Mouse (Mus musculus) embryonic stem cell, embryonic (primary cell): ENCODE results near the gene Dcp1b.
"Not testable (repeated sequence)": the region's sequence is repeated elsewhere in the genome, so short reads cannot be mapped to it uniquely, and the experiment has no call there.

Source experiments
- CTCF ChIA-PET, 4 experiments: fragments of 300-600 bp in 2 of 4; fragments of 350-600 bp in 2 of 4; sonication (Branson Sonifier 250); formaldehyde crosslinking; loops; one replicate each; lab custom pipeline; 2022; ENCODE audit warnings: inconsistent platforms in 2 of 4; lab: Charles Lee
- POLR2A ChIA-PET, 4 experiments: fragments of 300-600 bp in 2 of 4; fragments of 350-600 bp in 2 of 4; sonication (Branson Sonifier 250); formaldehyde crosslinking; loops; one replicate each; lab custom pipeline; 2022; ENCODE audit warnings: antibody characterized with exemption in 4 of 4, inconsistent platforms in 1 of 4; lab: Charles Lee

Gene Dcp1b

GRCm38 (mm10) chr6:119187631-119188030 lies 12.6 kb downstream of the Dcp1b start:
- ChIA-PET POLR2A (interaction anchor here in 1 of 4 experiments (1.9 kb wide), 1 partner anchor 9 kb away, joined by 4 read pairs; the partner anchor contains the start of gene Cacna1c), CTCF (interaction anchor here in 1 of 4 experiments (1.5 kb wide), 1 partner anchor 540 kb away, joined by 4 read pairs; no protein-coding TSS in a partner anchor)

GRCm38 (mm10) chr6:119191478-119191877 lies 16.4 kb downstream of the Dcp1b start:
- POLR2A ChIA-PET: interaction anchor here in 1 of 4 experiments (1.0 kb wide), 1 partner anchor 8 kb away, joined by 3 read pairs; no protein-coding TSS in a partner anchor
- CTCF ChIA-PET: no interaction called here

GRCm38 (mm10) chr6:119193571-119194154 lies 18.6 kb downstream of the Dcp1b start:
- ChIA-PET POLR2A (interaction anchor here in 3 of 4 experiments (0.7 to 2.7 kb wide), 3 partner anchors 11 to 222 kb away, joined by 3 to 9 read pairs (median 4); partner anchors contain the start of gene Dcp1b (in 1 of the 3)), CTCF (no interaction called here)

- ChIA-PET POLR2A (interaction anchor here in 3 of 4 experiments (0.7 to 2.7 kb wide), 5 partner anchors 11 to 774 kb away, joined by 3 to 9 read pairs (median 4); partner anchors contain the start of gene Dcp1b (in 1 of the 3)), CTCF (no interaction called here)
Measured at GRCm38 (mm10) chr6:119194161-119194560, 19.1 kb downstream of the Dcp1b start.

- ChIA-PET POLR2A (interaction anchor here in 3 of 4 experiments (0.7 to 2.7 kb wide), 5 partner anchors 12 to 775 kb away, joined by 3 to 9 read pairs (median 4); partner anchors contain the start of gene Dcp1b (in 1 of the 3)), CTCF (interaction anchor here in 1 of 4 experiments (0.6 kb wide), 1 partner anchor 20 kb away, joined by 4 read pairs; no protein-coding TSS in a partner anchor)
Measured at GRCm38 (mm10) chr6:119194601-119195000, 19.5 kb downstream of the Dcp1b start.

GRCm38 (mm10) chr6:119196382-119197305 lies 21.6 kb downstream of the Dcp1b start, which contains the start of gene Cacna1c:
TSS of gene Cacna1c (minus strand) at chr6:119196418.
- POLR2A ChIA-PET: interaction anchor here in 1 of 4 experiments (1.2 to 1.7 kb wide), 3 partner anchors 10 to 17 kb away, joined by 3 to 5 read pairs (median 4); no protein-coding TSS in a partner anchor
- CTCF ChIA-PET: interaction anchor here in 1 of 4 experiments (1.4 kb wide), 1 partner anchor 23 kb away, joined by 3 read pairs; no protein-coding TSS in a partner anchor

- CTCF ChIA-PET: interaction anchor here in 2 of 4 experiments (0.6 to 1.7 kb wide), 2 partner anchors 16 to 428 kb away, joined by 3 to 4 read pairs; no protein-coding TSS in a partner anchor
- POLR2A ChIA-PET: interaction anchor here in 2 of 4 experiments (0.8 to 1.7 kb wide), 8 partner anchors 15 to 244 kb away, joined by 3 to 7 read pairs (median 3); partner anchors contain the start of gene Dcp1b (in 2 of the 2)
Measured at GRCm38 (mm10) chr6:119198534-119199273, 23.7 kb downstream of the Dcp1b start.

- ChIA-PET POLR2A (interaction anchor here in 2 of 4 experiments (0.6 to 1.7 kb wide), 14 partner anchors 8 to 441 kb away, joined by 3 to 7 read pairs (median 3); partner anchors contain the start of gene Dcp1b (in 2 of the 2)), CTCF (interaction anchor here in 2 of 4 experiments (0.6 to 1.7 kb wide), 4 partner anchors 16 to 429 kb away, joined by 3 to 5 read pairs (median 4); no protein-coding TSS in a partner anchor)
Measured at GRCm38 (mm10) chr6:119199274-119199879, 24.3 kb downstream of the Dcp1b start.

GRCm38 (mm10) chr6:119200362-119200761 lies 25.3 kb downstream of the Dcp1b start:
- ChIA-PET CTCF (interaction anchor here in 3 of 4 experiments (0.6 to 1.7 kb wide), 3 partner anchors 15 to 1424 kb away, joined by 3 to 5 read pairs (median 4); no protein-coding TSS in a partner anchor), POLR2A (interaction anchor here in 2 of 4 experiments (1.0 to 1.7 kb wide), 4 partner anchors 9 to 59 kb away, joined by 3 to 7 read pairs (median 4); partner anchors contain the start of gene Dcp1b (in 2 of the 2))

- ChIA-PET POLR2A (no interaction called here), CTCF (no interaction called here)
Measured at GRCm38 (mm10) chr6:119201575-119201974, 26.5 kb downstream of the Dcp1b start.

GRCm38 (mm10) chr6:119204286-119204685 lies 29.2 kb downstream of the Dcp1b start:
- POLR2A ChIA-PET: no interaction called here
- CTCF ChIA-PET: interaction anchor here in 2 of 4 experiments (0.7 to 1.3 kb wide), 2 partner anchors 16 to 240 kb away, joined by 4 read pairs; no protein-coding TSS in a partner anchor

GRCm38 (mm10) chr6:119204915-119205314 lies 29.9 kb downstream of the Dcp1b start:
- CTCF ChIA-PET: interaction anchor here in 2 of 4 experiments (0.6 to 1.3 kb wide), 3 partner anchors 15 to 239 kb away, joined by 3 to 5 read pairs (median 4); partner anchors contain the start of gene Dcp1b (in 1 of the 2)
- POLR2A ChIA-PET: interaction anchor here in 1 of 4 experiments (1.0 kb wide), 1 partner anchor 16 kb away, joined by 3 read pairs; no protein-coding TSS in a partner anchor

- CTCF ChIA-PET: not testable (repeated sequence)
- POLR2A ChIA-PET: interaction anchor here in 2 of 4 experiments (0.6 to 0.7 kb wide), 2 partner anchors 33 to 206 kb away, joined by 3 to 5 read pairs; no protein-coding TSS in a partner anchor
Measured at GRCm38 (mm10) chr6:119206006-119206405, 31.0 kb downstream of the Dcp1b start.

GRCm38 (mm10) chr6:119213375-119213774 lies 38.3 kb downstream of the Dcp1b start:
- ChIA-PET POLR2A (no interaction called here), CTCF (no interaction called here)

- CTCF ChIA-PET: interaction anchor here in 2 of 4 experiments (0.5 to 0.7 kb wide), 2 partner anchors 230 to 1389 kb away, joined by 3 read pairs; no protein-coding TSS in a partner anchor
- POLR2A ChIA-PET: interaction anchor here in 1 of 4 experiments (0.5 kb wide), 1 partner anchor 39 kb away, joined by 3 read pairs; the partner anchor contains the start of gene Dcp1b
Measured at GRCm38 (mm10) chr6:119214190-119214589, 39.1 kb downstream of the Dcp1b start.

GRCm38 (mm10) chr6:119215040-119215613 lies 40.1 kb downstream of the Dcp1b start:
- CTCF ChIA-PET: interaction anchor here in 3 of 4 experiments (0.6 to 1.5 kb wide), 8 partner anchors 16 to 291 kb away, joined by 3 to 6 read pairs (median 4); no protein-coding TSS in a partner anchor

More at GRCm38 (mm10) chr6:119215040-119215613, 40.1 kb downstream of the Dcp1b start:
- POLR2A ChIA-PET: interaction anchor here in 2 of 4 experiments (0.6 to 2.5 kb wide), 3 partner anchors 10 to 133 kb away, joined by 3 to 7 read pairs (median 3); no protein-coding TSS in a partner anchor
